Mouse (Mus musculus) spleen, embryonic (tissue): ENCODE measurements around the gene Tifab.
"Not testable (repeated sequence)": the region's sequence is repeated elsewhere in the genome, so short reads cannot be mapped to it uniquely, and the experiment has no call there.

Source experiments
- CTCF ChIA-PET: fragments of 350-600 bp; sonication (Branson Sonifier 250); formaldehyde crosslinking; loops from one replicate; lab custom pipeline; 2022; lab: Charles Lee

The Tifab gene

GRCm38 (mm10) chr13:56178416-56179035 is at the start of gene Tifab:
Tifab (minus strand) TSS chr13:56178885.
- CTCF ChIA-PET, result no interaction called here

- CTCF ChIA-PET, result no interaction called here
Measured at GRCm38 (mm10) chr13:56226175-56226954, 47.7 kb upstream of the Tifab start.

DNA sequence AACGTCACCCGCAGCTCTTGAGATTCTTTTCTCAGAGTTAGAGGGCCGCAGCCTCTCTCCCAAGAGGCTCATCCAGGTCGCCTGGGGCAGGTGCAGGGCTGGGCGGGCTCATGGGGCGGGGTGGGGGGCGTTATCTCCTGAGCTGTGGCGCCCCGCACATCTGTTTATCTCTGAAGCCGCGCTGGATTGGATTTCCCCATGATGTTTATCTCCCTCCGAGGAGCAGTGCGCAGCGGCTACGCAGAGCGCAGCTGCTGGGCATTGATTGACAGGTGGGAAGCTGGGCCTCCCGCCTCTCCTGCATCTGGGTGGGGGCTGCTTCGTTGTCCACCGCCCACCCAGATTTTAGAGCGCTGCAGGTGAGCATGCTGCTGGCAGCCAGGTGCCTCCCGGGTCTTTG is 44.9 kb upstream of the Tifab start:
- CTCF ChIA-PET, result no interaction called here

GRCm38 (mm10) chr13:56222849-56223246 is 44.2 kb upstream of the Tifab start:
- CTCF ChIA-PET, result no interaction called here

- CTCF ChIA-PET, result no interaction called here
Measured at GRCm38 (mm10) chr13:56221995-56222848, 43.5 kb upstream of the Tifab start.

DNA sequence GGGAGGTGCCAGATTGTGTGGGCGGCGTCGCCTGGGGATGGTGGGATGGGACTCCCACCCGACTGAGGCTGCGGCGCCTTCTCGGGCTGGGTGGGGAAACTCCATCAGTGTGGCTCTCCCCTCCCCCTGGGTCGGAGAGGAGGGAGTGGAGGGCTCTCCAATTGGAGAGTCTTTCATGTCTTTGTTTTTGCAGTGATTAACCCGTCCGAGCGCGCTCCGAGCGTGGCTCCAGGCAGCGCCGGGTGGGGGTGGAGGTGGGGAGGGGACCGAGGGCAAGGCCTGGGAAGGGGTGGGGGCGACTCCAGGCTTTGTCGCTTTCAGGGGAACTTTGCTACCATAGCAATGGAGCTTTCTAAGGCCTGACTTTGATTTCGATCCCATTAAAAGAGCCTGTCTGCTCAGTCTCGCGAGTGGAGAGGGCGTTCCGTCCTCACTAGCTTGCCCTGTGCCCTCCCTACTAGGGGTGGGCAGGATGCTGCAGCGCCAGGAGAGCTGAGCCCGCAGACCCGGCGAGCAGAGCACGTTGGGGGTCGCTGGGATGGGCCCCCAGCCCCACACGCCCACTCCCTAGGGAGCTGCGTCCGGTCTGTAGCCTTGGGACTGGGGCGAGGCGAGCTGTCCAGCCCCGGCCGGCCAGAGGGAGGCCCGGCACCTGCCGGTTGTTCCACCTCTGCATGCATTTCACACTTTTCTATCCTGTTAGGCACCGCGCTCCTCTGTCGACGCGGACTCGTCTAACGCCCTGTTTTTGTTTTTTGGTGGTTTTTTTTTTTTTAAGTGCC is 42.6 kb upstream of the Tifab start:
- CTCF ChIA-PET, result no interaction called here

- CTCF ChIA-PET, result interaction anchor here (0.7 kb wide), 1 partner anchor 21 kb away, joined by 3 read pairs; no protein-coding TSS in a partner anchor
Measured at GRCm38 (mm10) chr13:56219254-56219653, 40.6 kb upstream of the Tifab start.

GRCm38 (mm10) chr13:56216090-56216489 is 37.4 kb upstream of the Tifab start:
- CTCF ChIA-PET, result no interaction called here

- CTCF ChIA-PET, result no interaction called here
Measured at GRCm38 (mm10) chr13:56214633-56215032, 35.9 kb upstream of the Tifab start.

DNA sequence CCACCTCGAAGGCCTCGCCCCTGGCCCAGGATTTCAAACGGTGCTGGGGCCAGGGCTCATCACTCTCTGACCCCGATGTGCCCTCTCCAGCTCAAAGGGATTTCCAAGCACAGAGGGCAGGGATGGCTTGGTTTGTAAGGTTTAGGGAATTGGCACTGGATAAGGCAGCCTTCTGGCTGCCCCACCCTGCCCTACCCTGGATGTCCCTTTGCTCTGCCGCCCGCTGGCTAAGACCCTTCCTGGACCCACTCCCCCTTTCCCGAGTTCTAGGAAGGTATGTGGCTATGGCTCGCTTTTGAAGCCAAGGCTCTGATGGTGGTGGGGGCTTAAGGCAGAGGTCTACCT is 30.4 kb upstream of the Tifab start:
- CTCF ChIA-PET, result no interaction called here

DNA sequence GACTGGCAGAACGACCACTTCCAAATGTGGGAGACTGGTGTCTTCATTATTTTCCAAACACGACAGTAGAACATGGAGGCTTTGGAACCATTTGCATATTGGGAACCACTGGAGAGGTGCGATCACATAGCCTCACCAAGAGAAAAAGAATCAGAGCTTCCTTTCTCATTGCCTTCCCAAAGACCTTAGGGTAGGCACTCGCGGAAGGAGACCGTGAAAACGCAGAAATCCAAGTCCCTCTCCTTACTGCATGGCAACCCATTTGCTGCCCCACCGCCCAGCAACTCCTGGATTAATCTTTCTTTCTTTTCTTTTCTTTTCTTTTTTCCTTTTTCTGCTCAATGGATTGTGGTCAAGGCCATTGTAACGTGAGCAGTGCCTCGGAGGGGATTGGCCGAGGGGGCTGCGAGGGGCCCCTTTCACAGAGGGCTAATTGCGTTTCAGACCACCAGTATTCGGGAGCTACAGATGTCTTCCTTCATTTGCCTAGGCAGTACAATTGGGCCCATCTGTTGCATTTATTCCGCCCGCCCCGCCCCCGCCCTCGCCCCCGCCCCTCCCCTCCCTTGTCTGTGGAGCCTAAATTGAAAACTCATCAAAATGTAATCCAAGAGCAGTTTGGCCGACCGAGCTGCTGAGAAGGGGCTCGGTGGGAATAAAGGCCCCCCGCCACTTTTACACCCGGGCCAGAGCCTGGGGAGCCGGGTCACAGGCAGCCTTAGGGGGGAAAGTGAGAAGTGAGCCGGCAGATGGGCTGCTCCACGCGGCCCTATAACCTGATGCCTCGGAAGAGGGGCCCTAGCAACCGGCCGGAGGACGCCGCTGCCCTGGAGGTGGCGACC is 29.8 kb upstream of the Tifab start:
- CTCF ChIA-PET, result interaction anchor here (0.6 kb wide), 1 partner anchor 35 kb away, joined by 3 read pairs; no protein-coding TSS in a partner anchor

GRCm38 (mm10) chr13:56199506-56199905 is 20.8 kb upstream of the Tifab start:
- CTCF ChIA-PET, result interaction anchor here (0.9 to 1.1 kb wide), 2 partner anchors 9 to 57 kb away, joined by 3 read pairs; no protein-coding TSS in a partner anchor

GRCm38 (mm10) chr13:56197473-56198266 is 19.0 kb upstream of the Tifab start:
- CTCF ChIA-PET, result interaction anchor here (0.6 kb wide), 1 partner anchor 21 kb away, joined by 3 read pairs; no protein-coding TSS in a partner anchor

- CTCF ChIA-PET, result no interaction called here
Measured at GRCm38 (mm10) chr13:56197031-56197430, 18.3 kb upstream of the Tifab start.

GRCm38 (mm10) chr13:56195824-56196223 is 17.1 kb upstream of the Tifab start:
- CTCF ChIA-PET, result not testable (repeated sequence)

GRCm38 (mm10) chr13:56194181-56194580 is 15.5 kb upstream of the Tifab start:
- CTCF ChIA-PET, result not testable (repeated sequence)

GRCm38 (mm10) chr13:56191225-56191624 is 12.5 kb upstream of the Tifab start:
- CTCF ChIA-PET, result interaction anchor here (1.3 kb wide), 1 partner anchor 24 kb away, joined by 4 read pairs; no protein-coding TSS in a partner anchor

DNA sequence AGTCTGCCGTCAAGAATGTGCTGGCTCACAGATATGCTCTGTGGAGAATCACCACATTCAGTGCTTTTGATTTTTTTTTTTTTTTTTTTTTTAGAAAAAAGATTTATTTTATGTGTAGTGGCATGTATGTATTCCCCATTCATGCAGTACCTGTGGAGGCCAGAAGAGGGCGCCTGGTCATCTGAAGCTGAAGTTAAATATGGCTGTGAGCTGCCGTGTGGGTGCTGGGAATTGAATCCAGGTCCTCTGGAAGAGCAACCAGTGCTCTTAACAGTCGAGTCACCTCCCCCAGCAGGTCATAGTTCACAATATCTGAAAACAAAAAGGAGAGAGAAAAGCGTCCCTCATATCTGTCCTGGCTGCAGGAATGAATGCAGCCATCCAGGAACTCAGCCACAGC is 11.0 kb upstream of the Tifab start:
- CTCF ChIA-PET, result interaction anchor here (0.6 to 0.7 kb wide), 2 partner anchors 74 to 1887 kb away, joined by 6 to 11 read pairs; no protein-coding TSS in a partner anchor

DNA sequence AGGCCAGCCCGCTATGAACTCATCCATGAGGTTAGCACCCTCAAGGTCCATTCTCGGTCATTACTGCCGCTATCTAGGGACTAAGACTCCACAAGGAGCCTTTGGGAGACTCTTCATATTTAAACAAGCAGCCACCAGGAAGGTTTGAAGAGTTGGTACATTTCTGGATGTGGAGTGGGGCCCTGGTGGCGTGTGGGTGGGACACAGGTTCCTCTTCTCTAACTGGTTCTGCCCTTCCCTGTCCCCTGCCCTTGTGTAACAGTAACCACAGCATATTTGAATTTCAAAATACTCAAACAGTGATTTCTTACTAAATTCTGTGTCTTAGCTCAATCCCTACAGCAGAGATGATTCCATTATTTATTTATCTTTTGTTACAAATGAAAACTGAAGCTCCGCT is 5.0 kb upstream of the Tifab start:
- CTCF ChIA-PET, result interaction anchor here (0.6 kb wide), 1 partner anchor 1754 kb away, joined by 14 read pairs; no protein-coding TSS in a partner anchor
